Mouse (Mus musculus): ENCODE data around the gene Aldh3b2.

GRCm38 (mm10) chr19:3924868-3925267 lies 47.3 kb upstream of the Aldh3b2 start:
- TF ChIP-seq CTCF (conservative IDR thresholded peaks at IDR 0.05; ENCODE audit: low read length) (no peak), NANOG (IDR thresholded peaks at IDR 0.05; ENCODE audit: borderline replicate concordance, low read length) (no peak)

Measured in E14TG2a.4 (cell line).